ENCODE assay signal across 17 mouse cellular contexts in the genomic region with DNA sequence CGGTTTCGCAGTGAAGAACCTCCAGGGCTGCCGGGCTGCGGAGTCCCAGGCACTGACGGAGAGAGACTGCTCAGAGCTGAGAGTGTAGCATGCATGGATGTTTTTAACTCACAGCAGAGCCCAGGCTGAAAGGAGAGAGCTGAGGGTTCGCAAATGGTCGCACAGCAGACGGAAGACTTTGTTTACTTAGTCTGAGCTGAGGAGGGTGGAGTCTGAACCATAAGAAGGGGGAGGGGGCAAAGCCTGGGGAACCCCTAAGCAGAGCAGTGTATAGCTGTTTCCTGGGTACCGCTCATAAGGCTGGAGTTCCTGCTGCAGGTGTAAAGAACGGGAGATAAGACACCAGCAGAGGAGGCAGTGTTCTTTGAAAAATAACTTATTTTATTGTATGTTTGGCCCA. TPM values are rescaled to one million over a fixed set of nuclear protein-coding genes. Genes with fewer than 3 reads are reported as not detected.
DNase-seq lines count a peak whose midpoint lies in the region; ATAC-seq and TF ChIP-seq lines count a peak whose summit lies in the region.
"Had no signal": no experiment of that assay in that cellular context is flagged by ENCODE, and none has a peak within 500 bp of the region (broad histone marks: within the 10 kb centered on the region; RNA-seq: fewer than 3 reads in every experiment).

No protein-coding gene starts in this region.

- DNase-seq in hindbrain, embryonic 14.5 days (ENCODE audit: low spot score): no peak
- DNase-seq in hindbrain, embryonic 11.5 days (ENCODE audit: low spot score): no peak
- DNase-seq in spleen, adult 2 months (ENCODE audit: low read depth in 1 of 2, low spot score in 2 of 2): no peak
- DNase-seq in spleen, postnatal 10 days (ENCODE audit: low spot score in 2 of 2): no peak
- DNase-seq in right cerebral cortex, postnatal 25 days: no peak
- no peak for DNase-seq in cerebellum, adult 8-10 months
- no peak for DNase-seq in heart, postnatal 14 days
- DNase-seq: cerebellum, adult 11 months; forebrain, postnatal 0 days; gastrocnemius, postnatal 10 days; heart, postnatal 4 days; kidney, adult 9 months; retina, postnatal 1 day had no signal

- H3K9ac ChIP-seq in hindbrain, embryonic 14.5 days: no peak overlapping the region
- no peak overlapping the region for H3K9ac ChIP-seq in hindbrain, embryonic 11.5 days (ENCODE audit: low read depth, low read length)
- H3K9ac ChIP-seq in stomach, embryonic 15.5 days: no peak overlapping the region
- H3K9ac ChIP-seq: forebrain, postnatal 0 days; liver, embryonic 12.5 days had no signal

- intact Hi-C loops in heart, postnatal 14 days (cut with DNase I): no loop called here

- H3K36me3 ChIP-seq in hindbrain, embryonic 14.5 days (replicated peaks; ENCODE audit: control insufficient read depth, insufficient read depth): no peaks in the 10 kb centered on the region
- no peaks in the 10 kb centered on the region for H3K36me3 ChIP-seq in hindbrain, embryonic 11.5 days (ENCODE audit: control insufficient read depth, insufficient read depth, low read length)
- H3K36me3 ChIP-seq in spleen, adult 2 months (ENCODE audit: control insufficient read depth, insufficient read depth, low read length): no peaks in the 10 kb centered on the region
- H3K36me3 ChIP-seq in stomach, embryonic 15.5 days: no peaks in the 10 kb centered on the region
- H3K36me3 ChIP-seq: G1E; heart, embryonic 10.5 days; liver, embryonic 12.5 days had no signal

- H3K4me1 ChIP-seq in hindbrain, embryonic 14.5 days (replicated peaks; ENCODE audit: control insufficient read depth, insufficient read depth, low read length): no peaks in the 10 kb centered on the region; the same call in 1 of the 2 replicates
- H3K4me1 ChIP-seq in hindbrain, embryonic 11.5 days (replicated peaks; ENCODE audit: control insufficient read depth, insufficient read depth, low read length): no peaks in the 10 kb centered on the region
- H3K4me1 ChIP-seq in spleen, adult 2 months (ENCODE audit: control insufficient read depth, insufficient read depth, insufficient read length): peaks cover 3% of the 10 kb centered on the region; the same call in 1 of the 2 replicates
- no peaks in the 10 kb centered on the region for H3K4me1 ChIP-seq in stomach, embryonic 15.5 days

- TF ChIP-seq POLR2A in spleen, adult 2 months (IDR thresholded peaks at IDR 0.05; ENCODE audit: low read depth, low read length): no peak

- no peaks in the 10 kb centered on the region for H3K27me3 ChIP-seq in hindbrain, embryonic 14.5 days (ENCODE audit: control insufficient read depth, insufficient read depth, low read length)
- no peaks in the 10 kb centered on the region for H3K27me3 ChIP-seq in hindbrain, embryonic 11.5 days (ENCODE audit: control insufficient read depth, insufficient read depth, low read length)
- H3K27me3 ChIP-seq in spleen, adult 2 months (ENCODE audit: control insufficient read depth, insufficient read depth, low read length): no peaks in the 10 kb centered on the region
- no peaks in the 10 kb centered on the region; the same call in 1 of the 2 replicates for H3K27me3 ChIP-seq in stomach, embryonic 15.5 days (replicated peaks)
- H3K27me3 ChIP-seq: liver, embryonic 12.5 days had no signal

- 78% methylated on average over 10 of the region's 10 CpGs for WGBS in hindbrain, embryonic 14.5 days
- WGBS in hindbrain, embryonic 11.5 days: 57% methylated on average over 10 of the region's 10 CpGs
- WGBS in spleen, adult 2 months: 77% methylated on average over 10 of the region's 10 CpGs
- 24% methylated on average over 10 of the region's 10 CpGs for WGBS in stomach, embryonic 15.5 days

- no peak for TF ChIP-seq CTCF in spleen, adult 2 months (IDR thresholded peaks at IDR 0.05; ENCODE audit: extremely low read depth, insufficient read depth, insufficient read length, insufficient replicate concordance)

- 0 out of 2 replicates have a peak, but pooled peaks have one; percentile 24 for ATAC-seq in hindbrain, embryonic 14.5 days (ENCODE audit: low FRiP score)
- no peak for ATAC-seq in hindbrain, embryonic 11.5 days (ENCODE audit: low FRiP score)
- peak; percentile 51; the same call in 1 of the 2 replicates for ATAC-seq in stomach, embryonic 15.5 days (ENCODE audit: insufficient read depth, low FRiP score, low read depth)
- ATAC-seq: forebrain, postnatal 0 days; liver, embryonic 12.5 days had no signal

- no peak overlapping the region for H3K4me3 ChIP-seq in hindbrain, embryonic 14.5 days (replicated peaks; ENCODE audit: low read length)
- H3K4me3 ChIP-seq in hindbrain, embryonic 11.5 days (ENCODE audit: low read depth, low read length): no peak overlapping the region
- no peak overlapping the region for H3K4me3 ChIP-seq in spleen, adult 2 months (ENCODE audit: extremely low read depth, insufficient read depth, insufficient read length)
- H3K4me3 ChIP-seq in stomach, embryonic 15.5 days (replicated peaks): no peak overlapping the region
- H3K4me3 ChIP-seq: heart, embryonic 10.5 days; liver, embryonic 12.5 days had no signal

- no peak overlapping the region for H3K4me2 ChIP-seq in hindbrain, embryonic 14.5 days (replicated peaks)
- H3K4me2 ChIP-seq in hindbrain, embryonic 11.5 days (replicated peaks; ENCODE audit: low read depth, low read length): no peak overlapping the region
- peak overlapping the region; percentile 29; the same call in 1 of the 2 replicates for H3K4me2 ChIP-seq in stomach, embryonic 15.5 days
- H3K4me2 ChIP-seq: liver, embryonic 12.5 days had no signal

- no peak overlapping the region for H3K27ac ChIP-seq in hindbrain, embryonic 14.5 days
- no peak overlapping the region for H3K27ac ChIP-seq in hindbrain, embryonic 11.5 days (ENCODE audit: low read depth, low read length)
- peak overlapping the region; percentile 26 for H3K27ac ChIP-seq in spleen, adult 2 months (ENCODE audit: insufficient read depth, low read length)
- no peak overlapping the region for H3K27ac ChIP-seq in stomach, embryonic 15.5 days
- H3K27ac ChIP-seq: heart, embryonic 10.5 days; liver, embryonic 12.5 days had no signal

- H3K9me3 ChIP-seq in hindbrain, embryonic 14.5 days (ENCODE audit: control insufficient read depth, low read length): no peaks in the 10 kb centered on the region
- H3K9me3 ChIP-seq in hindbrain, embryonic 11.5 days (ENCODE audit: control insufficient read depth, low read length): no peaks in the 10 kb centered on the region
- H3K9me3 ChIP-seq in stomach, embryonic 15.5 days: no peaks in the 10 kb centered on the region
- H3K9me3 ChIP-seq: heart, embryonic 10.5 days; liver, embryonic 12.5 days had no signal

RNA-seq across cellular contexts. Expression of gene Eif4e3, which starts 20.2 kb away (rescaled TPM):
- polyA plus RNA-seq in hindbrain, embryonic 14.5 days (2014; fragmentation: Nextera tagmentation; extraction: Ambion mirVana): 6.0 and 6.6 TPM in 2 replicates
- 15.1 and 16.3 TPM in 2 replicates for polyA plus RNA-seq in hindbrain, embryonic 11.5 days (2014; fragmentation: Nextera tagmentation; extraction: Ambion mirVana)
- 3.9 and 4.6 TPM in 2 replicates for polyA plus RNA-seq in spleen, adult 2 months (2012; rRNA removed)
- polyA plus RNA-seq in stomach, embryonic 15.5 days (2015; fragmentation: Nextera tagmentation; extraction: Ambion mirVana): 10.0 and 11.9 TPM in 2 replicates
- total RNA-seq in heart, postnatal 14 days (2021): 10 to 100 TPM; 32.5 to 34.2 TPM
- total RNA-seq: G1E had no signal
- polyA plus RNA-seq: G1E had no signal

RNA-seq across cellular contexts. Expression of gene Gm20696, which starts 20.3 kb away (rescaled TPM):
- polyA plus RNA-seq in hindbrain, embryonic 14.5 days (2014; fragmentation: Nextera tagmentation; extraction: Ambion mirVana): 2.4 and 2.6 TPM in 2 replicates
- 3.2 and 6.0 TPM in 2 replicates for polyA plus RNA-seq in hindbrain, embryonic 11.5 days (2014; fragmentation: Nextera tagmentation; extraction: Ambion mirVana)
- 0.93 and 1.7 TPM in 2 replicates for polyA plus RNA-seq in spleen, adult 2 months (2012; rRNA removed)
- 3.6 and 4.6 TPM in 2 replicates for polyA plus RNA-seq in stomach, embryonic 15.5 days (2015; fragmentation: Nextera tagmentation; extraction: Ambion mirVana)
- 1 to 10 TPM; 2.3 to 3.2 TPM for total RNA-seq in heart, postnatal 14 days (2021)
- polyA plus RNA-seq: G1E had no signal

RNA-seq across cellular contexts. Expression of gene Gpr27, which starts 46.1 kb away (rescaled TPM):
- 23.0 and 27.9 TPM in 2 replicates for polyA plus RNA-seq in hindbrain, embryonic 14.5 days (2014; fragmentation: Nextera tagmentation; extraction: Ambion mirVana)
- 2.5 and 3.7 TPM in 2 replicates for polyA plus RNA-seq in hindbrain, embryonic 11.5 days (2014; fragmentation: Nextera tagmentation; extraction: Ambion mirVana)
- 0.25 and 0.39 TPM in 2 replicates for polyA plus RNA-seq in spleen, adult 2 months (2012; rRNA removed)
- 2.8 and 3.1 TPM in 2 replicates for polyA plus RNA-seq in stomach, embryonic 15.5 days (2015; fragmentation: Nextera tagmentation; extraction: Ambion mirVana)
- 1 to 10 TPM; 2.8 to 3.4 TPM for total RNA-seq in heart, postnatal 14 days (2021)
- polyA plus RNA-seq: G1E had no signal
